Mouse (Mus musculus) liver, adult 2 months (tissue): ENCODE measurements around the gene Snrpb2.

ENCODE experiments used
- CTCF ChIP-seq: fragments of 200-500 bp; IDR thresholded peaks from 2 replicates; pipeline ENCODE4 v1.5.1; 2011; ENCODE audit warnings: low read depth, low read length, control low read depth
- POLR2A ChIP-seq: fragments of 200-500 bp; IDR thresholded peaks from 2 replicates; pipeline ENCODE4 v1.6.1; 2011; ENCODE audit warnings: low read length, control low read depth; ENCODE audit not compliant: insufficient read depth; ENCODE audit errors: extremely low read depth

DNA sequence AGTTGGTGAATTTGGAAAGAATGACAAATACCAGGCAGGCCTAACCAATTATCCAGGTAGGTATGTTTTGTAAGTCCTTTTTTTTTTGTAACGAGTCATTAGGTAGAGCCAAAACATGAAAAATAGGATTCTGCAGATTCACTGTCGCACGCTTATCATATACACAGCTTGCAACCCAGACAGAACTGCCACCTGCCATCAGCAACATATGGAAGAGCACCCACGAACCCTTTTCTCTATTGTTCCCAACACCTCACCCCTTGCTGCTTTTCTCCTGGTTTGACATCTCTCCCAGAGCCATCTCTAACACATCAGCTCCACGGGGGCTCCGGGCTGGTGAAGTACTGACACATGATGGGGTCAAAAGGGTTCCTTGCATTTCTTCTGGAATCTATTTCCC lies 31.9 kb downstream of the Snrpb2 start:
- TF ChIP-seq CTCF (no peak), POLR2A (no peak)
